Mouse (Mus musculus) embryonic facial prominence, embryonic 12.5 days (tissue): Measurements from ENCODE around the gene Olfr460. TPM values are rescaled to one million over a fixed set of nuclear protein-coding genes. Genes with fewer than 3 reads are reported as not detected.
"Not testable (repeated sequence)": the region's sequence is repeated elsewhere in the genome, so short reads cannot be mapped to it uniquely, and the experiment has no call there.

Experiments used
- ATAC-seq: fragments of 200-750 bp; cut with Nextera tagmentation; 2 replicates; pipeline ENCODE4 v1.8.0; 2017; ENCODE audit not compliant: insufficient number of reproducible peaks, insufficient read depth, low FRiP score, low TSS enrichment
- H3K27ac ChIP-seq: fragments of 300-500 bp; sonication (generic); 2 replicates; pipeline ENCODE4 v1.5.1; 2016; ENCODE audit warnings: mild to moderate bottlenecking
- H3K27me3 ChIP-seq: fragments of 300-500 bp; sonication (generic); 2 replicates; pipeline ENCODE4 v1.6.1; 2016; ENCODE audit warnings: mild to moderate bottlenecking, moderate library complexity
- H3K36me3 ChIP-seq: fragments of 300-500 bp; sonication (generic); 2 replicates; pipeline ENCODE4 v1.6.1; 2016; ENCODE audit warnings: mild to moderate bottlenecking
- H3K4me1 ChIP-seq: fragments of 300-500 bp; sonication (generic); 2 replicates; pipeline ENCODE4 v1.6.1; 2016
- H3K4me2 ChIP-seq: fragments of 300-500 bp; sonication (generic); replicated peaks from 2 replicates; pipeline ENCODE4 v1.6.1; 2016; ENCODE audit warnings: mild to moderate bottlenecking, moderate library complexity
- H3K4me3 ChIP-seq: fragments of 300-500 bp; sonication (generic); 2 replicates; pipeline ENCODE4 v1.5.1; 2016; ENCODE audit warnings: mild to moderate bottlenecking
- H3K9ac ChIP-seq: fragments of 300-500 bp; sonication (generic); 2 replicates; pipeline ENCODE4 v1.6.1; 2016; ENCODE audit warnings: mild to moderate bottlenecking, moderate library complexity
- H3K9me3 ChIP-seq: fragments of 300-500 bp; sonication (generic); 2 replicates; pipeline ENCODE4 v1.6.1; 2016; ENCODE audit warnings: mild to moderate bottlenecking, moderate library complexity
- WGBS: fragments of 180-500 bp; shearing (Covaris S2); methylation state at CpG from one replicate; pipeline ENCODE4 v1.1.7; 2016; 5-methylcytosine and 5-hydroxymethylcytosine counted together
- polyA plus RNA-seq: library from polyadenylated mRNA; unstranded; fragments of >200 nt; fragmentation: Nextera tagmentation; extraction: Ambion mirVana; gene quantifications from 2 replicates; pipeline ENCODE4 v1.2.1, GENCODE M21; 2016

Olfr460 gene
- polyA plus RNA-seq = not detected in 2 replicates

DNA sequence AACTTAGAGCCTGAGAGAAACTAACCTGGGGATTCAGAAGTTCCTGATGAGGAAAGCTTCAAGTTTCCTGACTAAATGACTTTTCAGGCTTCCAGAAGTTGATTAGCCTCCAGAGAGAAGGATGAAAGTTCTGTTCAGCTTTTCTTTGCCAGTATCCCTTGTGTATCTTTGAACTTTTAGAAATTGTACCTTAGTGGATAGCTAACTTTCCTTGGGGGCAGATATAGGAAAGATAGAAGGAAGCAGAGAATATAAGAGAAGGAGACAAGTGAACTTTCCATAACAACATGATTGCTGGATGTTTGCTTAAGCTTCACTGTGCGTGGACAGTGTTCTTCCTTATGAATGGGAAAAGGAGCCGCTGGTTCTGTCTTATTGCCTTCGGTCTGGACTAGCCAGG is at the start of gene Olfr460:
Gene Olfr460 (plus strand): TSS at position 301 of the 400 bp plus-strand sequence.
- Histone ChIP-seq H3K4me1 (no peaks in the 10 kb centered on the region), H3K4me2 (no peak within 1 kb of the TSS), H3K36me3 (no peaks in the 10 kb centered on the region), H3K27me3 (no peaks in the 10 kb centered on the region), H3K9me3 (no peaks in the 10 kb centered on the region), H3K27ac (no peak within 1 kb of the TSS), H3K4me3 (no peak within 1 kb of the TSS), H3K9ac (no peak within 1 kb of the TSS)
- 87% methylated on average over 3 of the region's 3 CpGs for WGBS
- no peak for ATAC-seq

DNA sequence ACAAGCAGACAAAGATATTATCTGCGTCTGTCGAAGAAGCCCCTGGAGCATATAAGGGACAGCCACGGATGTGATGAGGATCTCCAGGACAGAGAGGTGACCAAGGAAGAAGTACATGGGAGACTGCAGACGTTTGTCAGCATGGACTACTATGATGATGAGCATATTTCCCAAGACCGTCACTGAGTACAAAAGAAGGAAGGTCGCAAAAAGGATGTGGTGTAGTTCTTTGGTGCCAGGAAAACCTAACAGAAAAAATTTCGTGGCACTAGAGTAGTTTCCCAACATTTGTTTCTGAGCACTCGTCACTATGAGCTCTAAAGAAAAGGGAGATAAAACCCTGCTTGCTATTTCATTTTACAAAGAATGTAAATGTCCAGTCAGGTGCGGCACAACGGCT is 24.6 kb upstream of the Olfr460 start:
- H3K4me1 ChIP-seq = no peaks in the 10 kb centered on the region
- H3K4me2 ChIP-seq = no peak overlapping the region
- WGBS = 86% methylated on average over 10 of the region's 10 CpGs
- no peaks in the 10 kb centered on the region for H3K27me3 ChIP-seq
- H3K4me3 ChIP-seq = no peak overlapping the region
- no peak overlapping the region for H3K27ac ChIP-seq
- H3K36me3 ChIP-seq = no peaks in the 10 kb centered on the region
- H3K9ac ChIP-seq = no peak overlapping the region
- no peak for ATAC-seq
- no peaks in the 10 kb centered on the region for H3K9me3 ChIP-seq

DNA sequence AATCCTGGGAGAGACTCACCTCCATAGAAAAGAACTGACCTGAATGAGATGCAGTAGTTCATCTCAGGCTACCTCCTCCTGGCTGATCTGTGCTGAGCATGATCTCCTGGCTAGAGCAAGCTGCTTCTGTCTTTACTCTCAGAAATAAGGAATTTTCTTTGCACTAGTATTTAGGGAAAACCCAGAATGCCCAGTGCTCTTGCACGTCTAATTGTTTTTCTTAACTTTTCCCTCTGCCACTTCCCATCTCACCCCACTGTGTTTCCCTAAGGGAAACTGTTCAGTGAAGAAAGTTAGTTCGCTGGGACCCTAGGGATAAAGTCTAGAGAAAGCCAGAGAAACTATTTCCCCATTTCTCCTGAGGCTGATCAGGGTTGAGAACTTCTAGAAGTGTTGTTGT is 14.3 kb upstream of the Olfr460 start, which contains the start of gene Olfr461:
Gene Olfr461 (minus strand): TSS at position 101 of the 400 bp plus-strand sequence.
- Histone ChIP-seq H3K27ac (no peak within 1 kb of the TSS), H3K36me3 (no peaks in the 10 kb centered on the region), H3K27me3 (no peaks in the 10 kb centered on the region), H3K9me3 (no peaks in the 10 kb centered on the region), H3K9ac (no peak within 1 kb of the TSS), H3K4me1 (no peaks in the 10 kb centered on the region), H3K4me3 (no peak within 1 kb of the TSS), H3K4me2 (no peak within 1 kb of the TSS)
- no peak for ATAC-seq
- WGBS = 70% methylated on average over 2 of the region's 2 CpGs

DNA sequence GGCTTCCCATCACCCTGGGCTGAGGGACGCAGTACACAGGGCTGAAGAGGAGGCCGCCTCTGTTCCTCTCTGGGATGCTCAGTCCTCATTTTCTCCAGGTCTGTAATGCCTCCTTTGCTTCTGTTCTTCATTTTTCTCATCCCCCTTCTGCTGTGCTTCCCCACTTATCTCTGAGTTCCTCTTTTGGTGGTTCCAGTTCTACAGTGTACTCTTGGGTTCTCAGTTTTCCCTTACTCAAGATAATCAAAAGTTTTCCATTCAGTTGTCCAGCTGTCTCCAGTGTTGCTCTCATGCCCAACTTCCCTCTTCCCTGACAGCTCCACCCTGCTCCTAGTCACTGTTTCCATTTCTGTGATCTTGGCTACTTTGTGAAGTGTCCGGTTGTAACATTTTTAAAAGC is 4.3 kb downstream of the Olfr460 start:
- no peaks in the 10 kb centered on the region for H3K36me3 ChIP-seq
- H3K27me3 ChIP-seq = no peaks in the 10 kb centered on the region
- H3K9me3 ChIP-seq = no peaks in the 10 kb centered on the region
- no peaks in the 10 kb centered on the region for H3K4me1 ChIP-seq
- H3K9ac ChIP-seq = no peak overlapping the region
- ATAC-seq = no peak
- WGBS = 79% methylated on average over 3 of the region's 3 CpGs
- no peak overlapping the region for H3K27ac ChIP-seq
- no peak overlapping the region for H3K4me3 ChIP-seq
- no peak overlapping the region for H3K4me2 ChIP-seq

DNA sequence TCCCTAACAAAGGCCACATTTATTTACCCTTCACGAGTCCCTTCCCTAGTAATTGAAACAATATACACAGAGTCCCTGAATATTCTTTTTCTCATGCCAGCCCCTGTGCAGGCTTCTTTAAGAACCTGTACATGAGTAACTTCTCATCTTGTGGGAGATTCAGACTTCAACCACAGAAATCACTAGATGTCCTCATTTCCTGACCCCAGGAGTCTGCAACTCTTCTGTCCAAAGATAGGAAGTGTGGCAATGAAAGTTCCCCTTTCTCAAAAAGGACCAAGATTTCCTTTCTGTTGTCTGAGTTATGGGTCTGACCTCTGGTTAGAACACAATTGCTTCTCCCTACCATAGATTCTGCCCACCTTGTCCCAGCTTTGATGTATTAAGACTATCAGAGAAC is 7.0 kb downstream of the Olfr460 start:
- H3K9me3 ChIP-seq = no peaks in the 10 kb centered on the region
- no peaks in the 10 kb centered on the region for H3K36me3 ChIP-seq
- H3K27me3 ChIP-seq = no peaks in the 10 kb centered on the region
- 76% methylated on average over 1 of the region's 1 CpGs for WGBS
- H3K4me2 ChIP-seq = no peak overlapping the region
- H3K4me1 ChIP-seq = no peaks in the 10 kb centered on the region
- no peak overlapping the region for H3K9ac ChIP-seq
- H3K4me3 ChIP-seq = no peak overlapping the region
- ATAC-seq = no peak
- H3K27ac ChIP-seq = no peak overlapping the region

DNA sequence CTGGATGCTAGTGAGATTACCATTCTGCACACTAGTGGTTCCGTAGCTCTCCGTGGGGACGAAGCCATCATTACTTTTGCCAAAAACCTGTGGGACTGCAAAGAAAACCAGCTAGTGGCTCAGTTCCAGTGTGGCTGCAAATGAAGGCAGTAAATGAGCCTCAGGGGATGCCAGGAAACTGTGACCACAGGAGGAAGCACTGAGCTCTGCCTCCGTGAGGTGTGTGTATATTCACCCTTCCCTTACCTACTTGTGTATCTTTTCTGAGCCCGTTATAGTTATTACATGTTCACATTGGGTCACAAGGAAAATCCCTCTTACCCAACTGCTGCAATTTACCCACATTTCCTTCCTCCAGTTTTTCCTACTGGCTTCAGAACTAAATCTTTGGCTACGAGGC is 15.0 kb downstream of the Olfr460 start:
- Histone ChIP-seq H3K4me3 (no peak overlapping the region), H3K27me3 (no peaks in the 10 kb centered on the region), H3K9me3 (no peaks in the 10 kb centered on the region), H3K27ac (no peak overlapping the region), H3K4me2 (no peak overlapping the region), H3K36me3 (no peaks in the 10 kb centered on the region), H3K4me1 (no peaks in the 10 kb centered on the region), H3K9ac (no peak overlapping the region)
- ATAC-seq = no peak
- WGBS = 87% methylated on average over 6 of the region's 6 CpGs

DNA sequence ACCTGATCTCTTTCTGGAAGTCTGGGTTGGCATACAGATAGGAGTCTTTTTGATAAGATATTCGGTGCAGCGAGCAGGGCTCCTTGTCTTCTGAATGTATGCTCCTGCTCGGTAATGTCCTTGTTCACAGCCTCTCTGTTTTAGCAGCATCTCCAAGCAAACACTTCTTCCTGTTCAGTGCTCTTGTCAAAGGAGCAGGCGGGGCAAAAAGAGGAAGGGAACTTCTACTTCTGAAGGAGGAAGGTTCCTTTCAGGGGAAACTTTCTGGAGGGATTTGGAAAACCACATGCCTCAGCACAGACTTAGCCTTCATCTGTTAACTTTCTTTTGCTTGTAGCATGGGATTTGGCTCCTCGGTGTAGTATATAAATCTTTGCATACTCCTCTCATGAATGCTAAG is 16.4 kb downstream of the Olfr460 start, which contains the start of gene Clec5a:
Gene Clec5a (minus strand): TSS at position 177 of the 400 bp plus-strand sequence.
- H3K4me3 ChIP-seq = no peak within 1 kb of the TSS
- H3K9ac ChIP-seq = no peak within 1 kb of the TSS
- no peaks in the 10 kb centered on the region for H3K4me1 ChIP-seq
- 79% methylated on average over 5 of the region's 5 CpGs for WGBS
- H3K36me3 ChIP-seq = no peaks in the 10 kb centered on the region
- no peak for ATAC-seq
- H3K27ac ChIP-seq = no peak within 1 kb of the TSS
- H3K27me3 ChIP-seq = no peaks in the 10 kb centered on the region
- no peaks in the 10 kb centered on the region for H3K9me3 ChIP-seq
- no peak within 1 kb of the TSS for H3K4me2 ChIP-seq

DNA sequence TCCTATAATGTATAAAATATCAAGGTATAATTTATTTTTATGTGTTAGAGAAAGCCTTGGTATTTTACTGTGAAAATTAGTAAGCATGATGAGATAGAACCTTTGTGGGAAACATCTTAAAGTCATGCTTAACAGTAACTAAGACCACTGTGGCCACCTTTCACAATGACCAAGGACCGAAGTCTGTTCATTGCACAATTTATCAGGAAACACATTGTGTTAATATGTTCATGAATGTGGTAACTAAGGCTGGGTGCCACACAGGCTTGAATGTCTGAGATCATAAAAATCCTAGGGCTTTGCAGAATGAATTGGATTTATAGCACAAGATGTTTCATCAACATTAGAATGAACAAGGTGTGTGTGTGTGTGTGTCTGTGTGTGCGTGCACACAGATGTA is 19.1 kb downstream of the Olfr460 start:
- H3K9ac ChIP-seq = no peak overlapping the region
- no peak for ATAC-seq
- WGBS = 97% methylated on average over 2 of the region's 2 CpGs

DNA sequence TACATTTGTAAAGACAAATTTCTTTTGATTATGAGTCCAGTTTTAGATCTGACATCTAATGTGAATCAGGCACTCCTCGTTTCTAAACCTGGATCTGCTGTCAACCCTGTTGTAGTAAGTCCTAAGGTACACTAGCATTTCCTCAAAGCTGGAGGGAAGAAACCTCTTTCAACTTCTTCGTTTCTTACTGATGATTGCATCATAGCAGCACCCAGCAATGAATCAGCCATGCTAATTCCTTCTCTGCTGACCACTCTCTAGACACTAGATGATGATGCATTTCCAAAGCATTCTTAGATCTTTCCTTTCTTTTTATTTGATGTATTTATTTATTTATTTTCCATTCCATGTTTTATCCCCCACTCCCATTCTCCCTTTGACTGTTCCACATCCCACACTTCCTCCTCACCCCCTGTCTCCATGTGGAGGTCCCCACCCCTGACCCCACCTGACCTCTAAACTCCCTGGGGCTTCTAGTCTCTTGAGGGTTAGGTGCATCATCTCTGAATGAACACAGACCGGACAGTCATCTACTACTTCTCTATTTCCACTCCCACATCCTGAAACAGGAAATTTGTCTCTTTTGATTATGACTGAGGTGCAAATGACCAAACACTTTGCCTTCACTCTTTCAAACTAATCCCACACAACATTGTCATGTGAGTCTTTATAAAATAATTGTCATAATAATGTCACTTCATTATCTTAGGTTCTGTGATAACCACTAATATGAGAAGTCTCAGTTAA is 25.7 kb downstream of the Olfr460 start:
- H3K9ac ChIP-seq = no peak overlapping the region
- H3K9me3 ChIP-seq = no peaks in the 10 kb centered on the region
- no peaks in the 10 kb centered on the region for H3K27me3 ChIP-seq
- H3K4me1 ChIP-seq = no peaks in the 10 kb centered on the region
- H3K4me3 ChIP-seq = no peak overlapping the region
- ATAC-seq = no peak
- H3K36me3 ChIP-seq = no peaks in the 10 kb centered on the region
- no peak overlapping the region for H3K4me2 ChIP-seq
- no peak overlapping the region for H3K27ac ChIP-seq
- 62% methylated on average over 3 of the region's 3 CpGs for WGBS

More for the DNA sequence above, 19.1 kb downstream of the Olfr460 start:
- Histone ChIP-seq H3K27ac (no peak overlapping the region), H3K36me3 (no peaks in the 10 kb centered on the region), H3K4me3 (no peak overlapping the region), H3K27me3 (no peaks in the 10 kb centered on the region), H3K9me3 (no peaks in the 10 kb centered on the region), H3K4me2 (no peak overlapping the region), H3K4me1 (no peaks in the 10 kb centered on the region)

DNA sequence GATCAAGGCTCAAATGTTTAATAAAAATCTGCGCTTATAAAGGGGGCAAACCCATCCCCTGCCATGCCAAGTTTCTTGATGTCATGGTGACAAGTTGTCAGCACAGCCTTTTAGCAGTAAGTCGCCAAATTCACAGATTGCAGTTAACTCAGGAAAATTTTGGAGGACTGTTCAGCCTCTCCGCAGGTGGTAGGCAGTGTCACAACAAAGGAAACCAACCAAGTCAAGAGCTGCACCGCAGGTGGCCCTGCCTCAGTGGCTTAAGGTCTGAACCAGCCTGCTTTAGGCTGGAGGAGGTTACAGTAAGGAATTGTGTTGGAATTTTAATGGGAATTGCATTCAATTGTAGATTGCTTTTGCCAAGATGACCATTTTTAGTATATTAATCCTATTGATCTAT is 29.3 kb downstream of the Olfr460 start:
- not testable (repeated sequence) for H3K4me2 ChIP-seq, H3K9me3 ChIP-seq, H3K27ac ChIP-seq, H3K4me1 ChIP-seq, H3K4me3 ChIP-seq, H3K9ac ChIP-seq, ATAC-seq, H3K27me3 ChIP-seq, H3K36me3 ChIP-seq
- 31% methylated on average over 4 of the region's 4 CpGs for WGBS

DNA sequence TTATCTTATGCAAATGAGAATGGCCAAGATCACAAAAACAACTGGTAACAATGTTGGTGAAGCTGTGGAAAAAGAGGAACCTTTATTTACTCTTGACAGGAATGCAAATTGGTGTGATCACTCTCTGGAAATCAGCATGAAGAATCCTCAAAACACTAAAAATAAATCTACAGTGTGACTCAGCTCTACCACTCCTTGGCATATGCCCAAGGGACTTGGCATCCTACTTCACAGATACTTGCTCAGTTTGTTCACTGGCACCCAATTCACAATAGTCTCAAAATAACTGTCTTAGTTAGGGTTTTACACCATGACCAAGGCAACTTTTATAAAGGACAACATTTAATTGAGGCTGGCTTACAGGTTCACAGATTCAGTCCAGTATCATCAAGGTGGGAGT is 38.1 kb downstream of the Olfr460 start:
- no peaks in the 10 kb centered on the region for H3K4me1 ChIP-seq
- H3K36me3 ChIP-seq = no peaks in the 10 kb centered on the region
- no peak for ATAC-seq
- H3K4me3 ChIP-seq = no peak overlapping the region
- H3K4me2 ChIP-seq = no peak overlapping the region
- no peak overlapping the region for H3K9ac ChIP-seq
- no peak overlapping the region for H3K27ac ChIP-seq
- no peaks in the 10 kb centered on the region for H3K27me3 ChIP-seq
- no peaks in the 10 kb centered on the region for H3K9me3 ChIP-seq

DNA sequence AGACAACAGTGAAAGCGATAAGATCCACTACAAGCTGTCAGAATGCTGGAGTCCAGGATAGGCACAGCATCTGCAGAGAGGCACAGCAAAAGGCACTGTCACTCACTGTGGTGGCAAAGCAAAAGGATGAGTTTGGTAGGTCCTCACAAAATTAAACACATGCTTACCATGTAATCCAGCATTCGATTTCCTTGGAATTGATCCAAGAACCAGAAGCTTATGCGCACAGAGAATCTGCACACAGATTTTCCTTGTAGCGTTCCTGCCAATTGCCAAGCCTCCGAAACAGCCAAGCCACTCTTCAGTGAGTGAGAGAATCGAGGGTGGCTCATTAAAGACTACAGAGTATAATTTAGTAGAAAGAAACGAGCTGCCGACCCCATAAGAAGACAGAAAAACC is 41.0 kb downstream of the Olfr460 start:
- Histone ChIP-seq H3K4me2 (no peak overlapping the region), H3K36me3 (no peaks in the 10 kb centered on the region), H3K4me3 (no peak overlapping the region), H3K9me3 (no peaks in the 10 kb centered on the region), H3K9ac (no peak overlapping the region), H3K27me3 (no peaks in the 10 kb centered on the region), H3K27ac (no peak overlapping the region), H3K4me1 (no peaks in the 10 kb centered on the region)
- 78% methylated on average over 8 of the region's 8 CpGs for WGBS
- no peak for ATAC-seq
